Mouse (Mus musculus) thymus, postnatal 10 days (tissue): Measurements from ENCODE around the gene Olfr884.

Experiments used
- DNase-seq, 2 experiments: peaks; one replicate each; pipeline ENCODE4 v3.0.0; 2021; ENCODE audit warnings: low spot score in 2 of 2

Olfr884 gene

DNA sequence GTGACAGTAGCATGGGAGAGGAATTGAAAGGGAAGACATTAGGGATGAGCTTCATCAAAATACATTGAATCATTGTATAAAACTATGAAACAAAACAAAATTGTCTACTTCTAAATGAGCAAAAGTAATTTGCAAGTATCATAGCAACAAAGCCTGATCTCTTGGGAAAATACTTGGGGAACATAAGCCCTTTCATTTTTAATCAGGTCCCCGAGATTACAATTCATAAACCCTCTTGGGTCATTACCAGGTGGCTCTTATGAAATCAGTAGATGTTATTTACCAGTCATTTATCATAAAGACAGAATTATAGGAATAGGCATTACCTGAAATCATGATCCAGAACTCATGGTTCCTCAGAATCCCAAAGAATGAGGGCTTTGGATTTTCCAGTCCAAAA is at the start of gene Olfr884:
Gene Olfr884 (plus strand): TSS at position 301 of the 400 bp plus-strand sequence.
- no peak for DNase-seq

DNA sequence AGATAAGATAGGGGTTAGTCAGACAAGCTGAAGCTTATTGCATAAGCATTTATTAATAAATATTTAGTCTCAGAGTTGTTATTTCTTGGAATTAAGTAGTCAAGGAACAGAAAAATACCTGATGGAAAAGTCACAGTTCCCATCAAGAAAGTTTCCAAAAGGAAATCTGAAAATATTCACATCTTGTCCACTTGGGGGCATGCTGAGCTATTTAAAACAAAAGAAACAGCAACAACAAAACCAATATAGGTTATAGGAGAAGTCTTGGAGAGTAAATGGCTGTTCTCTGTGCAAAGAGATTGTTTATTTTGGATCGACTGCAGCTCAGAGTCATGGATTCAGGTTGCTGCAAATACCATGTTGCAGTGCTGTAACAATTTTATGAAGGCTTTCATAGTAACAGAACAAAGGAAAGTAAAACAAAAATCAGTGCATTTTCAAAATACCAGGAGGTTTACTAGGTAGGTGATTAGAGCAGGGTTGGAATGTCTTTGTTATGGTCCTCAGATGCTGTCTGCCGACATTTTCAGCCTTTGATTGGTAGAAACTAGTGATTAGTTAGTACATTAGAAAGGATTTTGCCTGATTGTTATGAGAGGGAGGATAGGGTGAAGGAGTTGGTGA is 47.7 kb upstream of the Olfr884 start:
- DNase-seq: no peak

DNA sequence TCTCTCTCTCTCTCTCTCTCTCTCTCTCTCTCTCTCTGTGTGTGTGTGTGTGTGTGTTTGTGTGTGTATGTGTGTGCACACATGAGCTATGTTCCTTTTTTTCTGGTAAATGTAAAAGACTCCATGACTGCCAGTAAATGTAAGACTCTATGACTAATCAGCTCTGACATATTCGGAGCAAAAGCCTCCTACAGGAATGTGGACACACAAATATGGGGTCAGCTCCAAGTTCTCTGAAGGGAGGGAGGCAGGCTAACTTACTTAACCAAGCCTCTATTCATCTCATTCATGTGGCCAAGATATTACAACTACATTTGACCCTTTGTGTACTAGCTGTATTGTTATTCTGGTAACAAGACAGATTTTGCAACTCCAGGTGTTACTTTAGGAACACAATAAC is 46.3 kb upstream of the Olfr884 start:
- DNase-seq: no peak

DNA sequence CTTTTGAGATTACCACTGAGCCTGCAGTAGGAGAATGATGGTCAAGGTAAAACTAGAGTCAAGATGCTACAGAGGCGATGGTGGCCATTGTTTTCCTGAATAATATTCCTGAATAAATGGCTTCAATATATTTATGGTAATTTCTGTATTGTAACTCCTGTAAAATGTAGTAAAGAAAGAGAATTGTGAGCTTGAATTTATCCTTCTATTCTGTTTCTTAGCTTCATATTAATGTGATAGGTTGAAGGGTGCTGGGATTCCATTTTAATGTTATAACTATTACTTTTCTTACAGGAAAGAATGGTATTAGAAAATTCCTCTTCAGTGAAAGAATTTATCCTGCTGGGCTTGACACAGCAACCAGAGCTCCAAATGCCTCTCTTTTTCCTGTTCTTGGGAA is 20.8 kb upstream of the Olfr884 start, which contains the start of gene Olfr883:
Gene Olfr883 (plus strand): TSS at position 301 of the 400 bp plus-strand sequence.
- no peak for DNase-seq

DNA sequence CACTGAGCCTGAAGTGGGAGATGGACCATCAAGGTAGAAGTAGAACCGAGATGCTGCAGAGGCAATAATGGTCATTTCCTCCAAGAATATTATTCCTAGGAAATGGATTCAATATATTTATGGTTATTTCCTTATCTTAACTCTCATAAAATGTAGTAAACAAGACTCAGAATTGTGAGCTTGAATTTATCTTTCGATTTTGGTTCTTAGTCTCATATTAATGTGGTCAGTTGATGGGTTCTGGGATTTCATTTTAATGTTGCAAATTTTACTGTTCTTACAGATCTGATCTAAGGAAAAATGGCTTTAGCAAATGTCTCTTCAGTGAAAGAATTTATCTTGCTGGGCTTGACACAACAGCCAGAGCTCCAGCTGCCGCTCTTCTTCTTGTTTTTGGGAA is 14.7 kb downstream of the Olfr884 start, which contains the start of gene Olfr885:
Gene Olfr885 (plus strand): TSS at position 301 of the 400 bp plus-strand sequence.
- no peak for DNase-seq

DNA sequence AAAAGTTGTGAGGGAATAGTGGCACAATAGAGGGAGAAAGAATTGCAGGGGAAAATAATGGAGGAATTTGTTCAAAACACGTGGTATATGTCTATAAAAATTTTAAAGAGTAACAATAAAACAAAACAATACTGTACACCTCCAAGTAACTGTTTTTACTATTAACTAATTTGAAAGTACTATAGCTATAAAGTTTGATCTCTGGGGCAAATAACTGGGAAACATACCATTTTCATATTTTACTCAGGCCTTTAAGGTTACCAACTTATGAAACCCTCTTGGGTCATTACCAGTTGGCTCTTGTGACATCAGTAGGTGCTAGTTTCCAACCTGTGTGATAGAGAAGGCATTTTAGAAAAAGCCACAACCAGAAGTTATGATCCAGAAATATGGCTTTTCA is 37.4 kb downstream of the Olfr884 start, which contains the start of gene Olfr887:
Gene Olfr887 (plus strand): TSS at position 301 of the 400 bp plus-strand sequence.
- DNase-seq: no peak
